Mouse (Mus musculus) heart, postnatal 0 days (tissue): ENCODE measurements around the gene Ssc4d. TPM values are rescaled to one million over a fixed set of nuclear protein-coding genes. Genes with fewer than 3 reads are reported as not detected.

Experiments
- ATAC-seq: fragments of 200-750 bp; cut with Nextera tagmentation; 2 replicates; pipeline ENCODE4 v1.8.0; 2017; ENCODE audit warnings: low read depth, moderate number of reproducible peaks, moderate library complexity; ENCODE audit not compliant: insufficient read depth
- DNase-seq: peaks from one replicate; pipeline ENCODE4 v3.0.0-alpha.2; 2016; ENCODE audit warnings: low spot score
- H3K27ac ChIP-seq: fragments of 300-500 bp; sonication (generic); 2 replicates; pipeline ENCODE4 v1.5.1; 2014; ENCODE audit warnings: low read depth, mild to moderate bottlenecking
- H3K27me3 ChIP-seq: fragments of 300-500 bp; sonication (generic); 2 replicates; pipeline ENCODE4 v1.6.1; 2014; ENCODE audit warnings: low read length, mixed read lengths; ENCODE audit not compliant: control insufficient read depth, insufficient read depth
- H3K36me3 ChIP-seq: fragments of 300-500 bp; sonication (generic); replicated peaks from 2 replicates; pipeline ENCODE4 v1.6.1; 2014; ENCODE audit warnings: low read length, mixed read lengths; ENCODE audit not compliant: control insufficient read depth, insufficient read depth
- H3K4me1 ChIP-seq: fragments of 300-500 bp; sonication (generic); 2 replicates; pipeline ENCODE4 v1.6.1; 2014; ENCODE audit warnings: antibody characterized with exemption; ENCODE audit not compliant: control insufficient read depth, insufficient read depth
- H3K4me2 ChIP-seq: fragments of 300-500 bp; sonication (generic); 2 replicates; pipeline ENCODE4 v1.6.1; 2014; ENCODE audit warnings: low read depth, mild to moderate bottlenecking, low read length, moderate library complexity
- H3K4me3 ChIP-seq: fragments of 300-500 bp; sonication (generic); 2 replicates; pipeline ENCODE4 v1.5.1; 2014; ENCODE audit warnings: low read depth, low read length
- H3K9ac ChIP-seq: fragments of 300-500 bp; sonication (generic); replicated peaks from 2 replicates; pipeline ENCODE4 v1.6.1; 2014; ENCODE audit warnings: low read depth, low read length, mixed read lengths
- H3K9me3 ChIP-seq: fragments of 300-500 bp; sonication (generic); replicated peaks from 2 replicates; pipeline ENCODE4 v1.6.1; 2016; ENCODE audit warnings: low read length; ENCODE audit not compliant: control insufficient read depth
- CTCF ChIP-seq: IDR thresholded peaks from 2 replicates; pipeline ENCODE4 v1.5.1; 2016; ENCODE audit warnings: antibody characterized with exemption, control low read depth, low read depth
- EP300 ChIP-seq: IDR thresholded peaks from 2 replicates; pipeline ENCODE4 v1.6.1; 2016; ENCODE audit warnings: antibody characterized with exemption, low read depth
- WGBS: fragments of 180-500 bp; shearing (Covaris S2); extraction: QIAGEN DNeasy Blood & Tissue Kit; methylation state at CpG from one replicate; pipeline ENCODE4 v1.1.7; 2014; 5-methylcytosine and 5-hydroxymethylcytosine counted together
- polyA plus RNA-seq: library from polyadenylated mRNA; unstranded; fragments of >200 nt; fragmentation: Nextera tagmentation; extraction: Ambion mirVana; gene quantifications from 2 replicates; pipeline ENCODE4 v1.2.1, GENCODE M21; 2015
- total RNA-seq: library from RNA; depleted of rRNA; stranded (reverse); fragments of >200 nt; gene quantifications from 2 replicates; pipeline ENCODE4 v1.2.3, GENCODE M21; 2014; ENCODE audit warnings: low replicate concordance

Ssc4d gene
- total and polyA plus RNA-seq, 2 experiments from 2014 or later: 0.55 to 3.6 TPM

DNA sequence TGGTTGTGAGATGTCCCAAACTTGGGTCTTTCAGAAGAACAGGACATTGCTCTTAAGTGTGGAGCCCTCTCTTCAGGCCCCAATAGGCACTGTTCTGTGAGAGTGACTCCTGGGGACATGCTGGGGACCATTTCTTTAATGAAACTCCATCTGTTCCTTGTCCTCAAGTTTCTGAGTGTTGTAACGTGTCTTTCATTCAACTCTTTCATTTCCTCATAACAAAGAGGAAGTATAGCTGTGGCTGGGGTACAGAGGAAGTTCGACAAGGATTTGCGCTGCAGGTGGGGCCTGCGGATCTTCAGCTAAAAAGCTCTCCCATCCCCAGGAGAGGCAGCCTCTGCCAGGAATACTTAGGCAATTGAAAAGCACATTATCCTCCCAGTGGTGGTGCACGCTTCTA, 16.3 kb upstream of the Ssc4d start:
- Histone ChIP-seq H3K4me3 (no peak overlapping the region), H3K27ac (no peak overlapping the region), H3K4me2 (no peak overlapping the region), H3K27me3 (no peaks in the 10 kb centered on the region), H3K9ac (no peak overlapping the region), H3K4me1 (peaks cover 4% of the 10 kb centered on the region; the same call in 1 of the 2 replicates), H3K9me3 (no peaks in the 10 kb centered on the region), H3K36me3 (no peaks in the 10 kb centered on the region)
- TF ChIP-seq CTCF: no peak
- TF ChIP-seq EP300: no peak
- DNase-seq (no peak), ATAC-seq (no peak)
- WGBS: 65% methylated on average over 5 of the region's 5 CpGs

DNA sequence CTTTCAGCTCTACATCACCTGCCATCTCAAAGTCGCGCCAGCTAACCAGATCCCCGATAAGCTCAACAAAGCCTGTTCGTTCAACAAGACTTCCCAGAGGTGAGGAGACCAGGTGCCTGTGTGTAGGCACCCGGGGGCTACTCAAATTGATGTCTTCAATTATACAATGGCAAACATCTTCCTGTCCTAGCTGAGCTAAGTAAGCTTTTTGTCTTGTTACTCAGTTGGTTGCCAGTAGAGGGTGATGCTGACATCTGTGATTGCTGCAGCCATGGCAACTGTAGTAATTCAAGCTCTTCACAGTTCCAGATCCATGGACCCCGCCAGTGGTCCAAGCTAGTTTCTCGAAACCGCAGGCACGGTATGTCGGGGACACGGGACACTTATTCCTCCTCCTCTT, 12.9 kb upstream of the Ssc4d start:
- Histone ChIP-seq H3K27me3 (no peaks in the 10 kb centered on the region), H3K9ac (no peak overlapping the region), H3K9me3 (no peaks in the 10 kb centered on the region), H3K4me3 (no peak overlapping the region), H3K27ac (no peak overlapping the region), H3K36me3 (no peaks in the 10 kb centered on the region), H3K4me1 (no peaks in the 10 kb centered on the region), H3K4me2 (no peak overlapping the region)
- WGBS: 42% methylated on average over 11 of the region's 11 CpGs
- TF ChIP-seq CTCF (peak; percentile 41), EP300 (no peak)
- ATAC-seq: 0 out of 2 replicates have a peak, but pooled peaks have one; percentile 53
- peak; percentile 24 for DNase-seq

DNA sequence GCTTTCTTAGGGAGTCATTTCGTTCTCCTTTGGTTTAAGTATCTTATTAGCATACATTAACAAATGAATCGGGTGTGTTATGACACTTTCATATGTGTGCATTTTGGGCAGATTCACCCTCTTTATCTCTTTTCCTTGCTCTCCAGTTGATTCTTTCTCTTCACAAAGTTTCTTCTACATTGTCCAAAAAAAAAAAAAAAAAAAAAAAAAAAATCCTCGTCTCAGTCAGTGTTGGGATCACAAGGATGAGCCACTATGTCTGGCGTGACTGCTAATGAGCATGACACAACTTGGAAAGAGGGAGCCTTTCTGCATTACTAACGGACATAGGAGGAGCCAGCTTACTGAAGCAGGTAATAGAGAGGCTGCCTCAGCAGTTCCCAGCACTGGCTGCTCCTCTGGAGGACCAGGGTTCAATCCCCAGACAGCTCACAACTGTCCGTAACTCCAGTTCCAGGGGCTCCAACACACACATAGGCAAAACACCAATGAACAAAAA, 10.3 kb upstream of the Ssc4d start:
- H3K27ac ChIP-seq: no peak overlapping the region
- H3K27me3 ChIP-seq: no peaks in the 10 kb centered on the region
- H3K4me2 ChIP-seq: no peak overlapping the region
- H3K4me3 ChIP-seq: no peak overlapping the region
- no peaks in the 10 kb centered on the region for H3K36me3 ChIP-seq
- no peak for ATAC-seq
- no peak for TF ChIP-seq CTCF
- TF ChIP-seq EP300: no peak
- no peak overlapping the region for H3K9ac ChIP-seq
- no peaks in the 10 kb centered on the region for H3K4me1 ChIP-seq
- DNase-seq: no peak
- H3K9me3 ChIP-seq: no peaks in the 10 kb centered on the region
- 69% methylated on average over 6 of the region's 6 CpGs for WGBS

DNA sequence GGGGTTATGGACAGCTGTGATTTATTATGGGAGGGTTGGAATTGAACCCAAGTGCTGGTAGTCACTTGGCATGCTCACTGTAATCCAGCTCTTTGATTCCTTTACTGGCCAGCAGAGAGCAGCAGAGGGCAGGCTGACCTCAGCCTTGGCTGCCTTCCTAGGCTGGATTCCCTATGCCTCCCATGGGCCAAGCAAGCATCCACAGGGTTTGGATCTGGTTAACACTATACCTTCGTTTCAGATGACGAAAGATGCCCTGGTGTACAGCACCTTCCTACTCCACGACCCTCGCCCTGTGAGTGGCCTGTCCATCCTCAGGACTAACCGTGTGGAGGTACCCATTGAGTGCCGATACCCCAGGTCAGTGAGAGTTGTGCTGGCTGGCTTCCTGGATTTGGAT, 8.1 kb upstream of the Ssc4d start:
- Histone ChIP-seq H3K27me3 (no peaks in the 10 kb centered on the region), H3K4me3 (no peak overlapping the region), H3K4me2 (0 out of 2 replicates have a peak overlapping the region, but pooled peaks have one; percentile 10), H3K9ac (no peak overlapping the region), H3K4me1 (no peaks in the 10 kb centered on the region), H3K27ac (no peak overlapping the region), H3K9me3 (no peaks in the 10 kb centered on the region), H3K36me3 (no peaks in the 10 kb centered on the region)
- TF ChIP-seq CTCF (peak; percentile 88), EP300 (no peak)
- ATAC-seq (peak; percentile 53), DNase-seq (peak; percentile 58)
- 24% methylated on average over 6 of the region's 6 CpGs for WGBS

DNA sequence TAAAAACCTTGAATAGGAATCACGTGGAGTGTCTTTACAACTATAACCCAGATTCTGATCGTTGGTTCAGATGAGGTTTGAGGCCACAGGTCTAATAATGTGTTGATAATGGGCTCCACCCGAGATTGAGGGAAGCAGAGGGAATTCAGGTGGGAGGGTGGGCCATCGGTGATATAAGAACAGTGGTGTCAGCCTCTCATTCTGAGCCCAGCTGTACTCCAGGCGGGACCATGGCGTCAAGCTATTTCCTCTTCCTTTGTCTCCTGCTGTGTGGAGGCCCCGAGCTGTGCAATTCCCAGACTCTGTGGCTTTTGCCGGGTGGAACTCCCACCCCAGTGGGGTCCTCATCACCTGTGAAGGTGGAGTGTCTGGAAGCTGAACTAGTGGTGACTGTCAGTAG, 5.6 kb upstream of the Ssc4d start, which contains the start of gene Zp3:
TSS of gene Zp3 (plus strand) at position 196 of the 400 bp plus-strand sequence.
- Histone ChIP-seq H3K4me3 (no peak within 1 kb of the TSS), H3K9me3 (no peaks in the 10 kb centered on the region), H3K27me3 (no peaks in the 10 kb centered on the region), H3K27ac (no peak within 1 kb of the TSS), H3K4me2 (no peak within 1 kb of the TSS), H3K36me3 (no peaks in the 10 kb centered on the region), H3K4me1 (no peaks in the 10 kb centered on the region), H3K9ac (no peak within 1 kb of the TSS)
- TF ChIP-seq EP300 (no peak), CTCF (no peak)
- no peak for ATAC-seq
- DNase-seq: no peak
- WGBS: 68% methylated on average over 8 of the region's 8 CpGs

DNA sequence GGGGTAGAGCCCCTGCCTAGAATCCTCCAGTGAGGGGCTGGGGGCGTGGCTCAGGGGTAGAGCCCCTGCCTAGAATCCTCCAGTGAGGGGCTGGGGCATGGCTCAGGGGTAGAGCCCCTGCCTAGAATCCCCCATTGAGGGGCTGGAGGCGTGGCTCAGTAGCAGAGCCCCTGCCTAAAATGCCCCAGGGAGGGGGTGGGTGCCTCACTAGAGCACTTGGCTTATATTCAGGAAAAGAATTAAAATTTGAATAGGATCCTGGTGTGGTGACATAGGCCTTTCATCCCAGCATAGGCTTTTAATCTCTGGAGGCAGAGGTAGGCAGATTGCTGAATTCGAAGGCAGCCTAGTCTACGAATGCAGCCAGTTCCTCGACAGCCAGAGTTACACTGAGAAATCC, 5.0 kb upstream of the Ssc4d start:
- no peak overlapping the region for H3K27ac ChIP-seq
- no peaks in the 10 kb centered on the region for H3K36me3 ChIP-seq
- no peak overlapping the region for H3K9ac ChIP-seq
- DNase-seq (no peak), ATAC-seq (no peak)
- H3K4me3 ChIP-seq: no peak overlapping the region
- no peak for TF ChIP-seq EP300
- no peak for TF ChIP-seq CTCF
- H3K4me1 ChIP-seq: no peaks in the 10 kb centered on the region
- no peaks in the 10 kb centered on the region for H3K9me3 ChIP-seq
- 73% methylated on average over 5 of the region's 5 CpGs for WGBS
- no peak overlapping the region for H3K4me2 ChIP-seq
- H3K27me3 ChIP-seq: no peaks in the 10 kb centered on the region
